Mouse (Mus musculus) bone marrow macrophage, adult 2 months (primary cell): ENCODE measurements at regions not wholly inside any gene's neighbourhood (a gene's known extent, or its start where the extent isn't known, plus 50 kb on each side); places are given as distances from the start of the nearest gene placed in this dataset.
A peak's percentile ranks its signal among the peaks of the same experiment; 100 is the strongest.
"Not testable (repeated sequence)": the region's sequence is repeated elsewhere in the genome, so short reads cannot be mapped to it uniquely, and the experiment has no call there.

Experiments used
- H3K27ac ChIP-seq: 2 replicates; pipeline ENCODE4 v1.5.1; 2012; ENCODE audit warnings: low read depth, low read length; ENCODE audit not compliant: insufficient read depth
- H3K4me1 ChIP-seq: 2 replicates; pipeline ENCODE4 v1.6.1; 2012; ENCODE audit warnings: low read length; ENCODE audit not compliant: control insufficient read depth, insufficient read depth
- H3K4me3 ChIP-seq: 2 replicates; pipeline ENCODE4 v1.5.1; 2012; ENCODE audit warnings: mild to moderate bottlenecking, low read length, moderate library complexity; ENCODE audit not compliant: insufficient read depth
- CTCF ChIP-seq: IDR thresholded peaks from 2 replicates; pipeline ENCODE4 v1.5.1; 2012; ENCODE audit warnings: low read depth, mild to moderate bottlenecking, low read length, moderate library complexity
- POLR2A ChIP-seq: IDR thresholded peaks from 2 replicates; pipeline ENCODE4 v1.6.1; 2012; ENCODE audit warnings: mild to moderate bottlenecking, low read depth, low read length, borderline replicate concordance

DNA sequence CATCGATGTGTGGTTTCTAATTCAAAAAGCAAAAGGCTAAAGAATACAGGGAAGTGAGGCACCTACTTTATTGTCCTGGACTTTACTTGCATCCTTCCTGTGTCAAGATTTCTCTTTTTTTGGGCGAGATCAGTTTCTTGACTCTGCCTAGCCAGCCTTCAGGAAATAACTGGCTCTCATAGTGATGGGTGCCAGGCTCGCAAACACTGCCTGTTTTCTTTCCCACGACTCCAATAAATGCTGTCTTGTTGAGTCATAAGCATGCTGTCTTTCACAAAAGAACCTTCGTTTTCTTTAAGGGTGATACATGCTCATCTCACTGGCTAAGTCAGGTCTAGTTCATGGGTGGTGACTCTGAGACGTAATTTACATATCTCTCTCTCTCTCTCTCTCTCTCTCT lies 222.1 kb upstream of the Flrt2 start:
- Histone ChIP-seq H3K4me3 (no peak overlapping the region), H3K27ac (peak overlapping the region; percentile 36), H3K4me1 (peaks cover 25% of the 10 kb centered on the region)
- TF ChIP-seq POLR2A (no peak), CTCF (no peak)

DNA sequence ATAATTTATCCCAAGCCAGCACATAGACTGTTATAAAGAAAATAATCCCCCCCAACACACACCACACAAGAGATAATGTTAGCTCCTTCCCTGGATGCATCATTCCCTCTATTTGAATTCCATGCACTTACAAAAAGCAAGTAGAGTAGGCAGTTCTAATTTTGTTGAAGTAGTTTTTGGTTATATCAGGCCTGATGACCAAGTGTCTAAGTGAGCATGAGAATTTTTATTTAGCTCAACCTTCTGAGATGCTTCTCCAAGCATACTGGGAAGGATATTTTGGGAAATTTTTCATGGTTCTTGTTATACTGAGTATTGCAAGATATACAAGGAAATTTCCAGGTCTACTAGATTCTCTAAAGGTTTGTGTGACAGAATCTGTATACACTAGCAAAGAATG lies 205.5 kb upstream of the Flrt2 start:
- no peak overlapping the region for H3K27ac ChIP-seq
- H3K4me3 ChIP-seq, result no peak overlapping the region
- peaks cover 6% of the 10 kb centered on the region for H3K4me1 ChIP-seq
- TF ChIP-seq POLR2A (no peak), CTCF (no peak)

DNA sequence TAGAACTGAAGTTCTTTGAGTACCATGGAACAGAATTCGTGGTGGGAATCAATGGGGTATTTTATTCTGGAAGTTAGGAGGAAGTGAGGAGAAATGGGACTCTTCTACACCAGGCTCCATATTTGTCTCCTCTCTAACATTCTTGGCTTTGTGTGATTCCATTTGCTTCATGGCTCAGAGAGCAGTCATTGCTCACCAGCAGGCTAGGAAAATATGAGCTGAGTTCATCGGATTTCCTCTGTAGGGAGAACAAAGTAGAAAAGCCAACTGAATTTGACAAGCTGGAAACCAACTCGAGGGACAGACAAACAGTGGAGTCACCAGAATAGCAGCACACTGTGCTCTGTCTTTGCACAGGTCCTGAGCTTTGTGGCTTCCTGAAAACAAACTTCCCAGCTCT lies 203.7 kb upstream of the Flrt2 start:
- TF ChIP-seq CTCF (no peak), POLR2A (no peak)
- Histone ChIP-seq H3K4me1 (peaks cover 6% of the 10 kb centered on the region), H3K4me3 (no peak overlapping the region), H3K27ac (no peak overlapping the region)

DNA sequence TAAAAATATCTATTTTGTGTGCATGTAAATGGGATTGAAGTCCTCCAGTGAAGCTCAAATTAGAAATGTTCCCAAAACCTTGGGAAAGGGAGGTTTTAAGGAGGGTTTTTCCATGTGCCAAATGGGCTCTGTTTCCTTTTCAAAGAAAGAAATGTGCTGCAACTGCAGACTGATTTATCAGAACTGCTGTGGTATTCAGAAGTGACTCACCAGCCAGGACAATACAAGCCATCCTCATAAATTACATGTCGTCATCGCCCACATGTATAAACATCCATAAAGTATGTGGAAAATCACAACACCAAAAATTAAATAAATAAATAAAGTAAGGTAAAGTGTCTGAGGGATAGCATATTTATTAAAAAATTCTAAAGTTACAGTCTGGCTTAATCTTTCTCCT lies 202.7 kb upstream of the Flrt2 start:
- no peak overlapping the region for H3K4me3 ChIP-seq
- H3K4me1 ChIP-seq, result peaks cover 6% of the 10 kb centered on the region
- TF ChIP-seq POLR2A (no peak), CTCF (no peak)
- no peak overlapping the region for H3K27ac ChIP-seq

DNA sequence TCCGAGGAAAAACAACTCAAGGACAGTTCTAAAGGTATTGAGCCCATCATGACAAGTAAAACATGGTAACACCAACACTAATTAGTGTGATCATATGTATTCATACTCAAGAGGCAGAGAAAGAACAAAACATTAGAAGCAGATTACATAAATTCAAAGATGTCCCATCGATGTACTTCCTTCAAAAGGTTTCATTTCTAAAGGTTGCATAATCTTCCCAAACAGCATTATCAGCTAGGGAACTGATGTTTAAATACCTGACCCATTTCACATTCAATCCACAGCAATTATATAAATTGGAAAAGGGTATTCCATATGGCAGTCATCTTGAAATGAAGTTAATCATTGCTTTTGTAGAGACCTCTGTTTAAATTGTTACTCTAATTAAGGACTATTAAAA lies 202.2 kb upstream of the Flrt2 start:
- H3K27ac ChIP-seq, result no peak overlapping the region
- TF ChIP-seq CTCF (no peak), POLR2A (no peak)
- peaks cover 6% of the 10 kb centered on the region for H3K4me1 ChIP-seq
- H3K4me3 ChIP-seq, result no peak overlapping the region

DNA sequence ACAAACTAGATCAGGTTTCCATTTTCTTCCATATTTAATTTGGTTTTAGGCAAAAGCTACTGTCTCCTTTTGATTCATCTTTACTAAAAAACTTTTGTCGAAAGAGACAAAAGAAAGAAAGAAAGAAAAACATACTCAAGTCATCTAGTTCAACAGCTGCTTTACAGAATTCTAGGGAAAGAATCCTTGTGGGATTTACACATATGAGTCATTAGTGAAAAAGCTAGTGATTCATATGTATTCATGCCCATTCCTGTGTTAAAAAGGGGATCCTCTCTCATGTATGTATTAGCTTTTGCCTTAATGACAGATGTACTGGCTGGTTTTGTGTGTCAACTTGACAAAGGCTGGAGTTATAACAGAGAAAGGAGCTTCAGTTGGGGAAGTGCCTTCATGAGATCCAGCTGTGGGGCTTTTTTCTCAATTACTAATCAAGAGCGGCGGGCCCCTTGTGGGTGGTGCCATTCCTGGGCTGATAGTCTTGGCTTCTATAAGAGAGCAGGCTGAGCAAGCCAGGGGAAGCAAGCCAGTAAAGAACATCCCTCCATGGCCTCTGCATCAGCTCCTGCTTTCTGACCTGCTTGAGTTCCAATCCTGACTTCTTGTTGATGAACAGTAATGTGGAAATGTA lies 200.1 kb upstream of the Flrt2 start:
- H3K27ac ChIP-seq, result not testable (repeated sequence)

DNA sequence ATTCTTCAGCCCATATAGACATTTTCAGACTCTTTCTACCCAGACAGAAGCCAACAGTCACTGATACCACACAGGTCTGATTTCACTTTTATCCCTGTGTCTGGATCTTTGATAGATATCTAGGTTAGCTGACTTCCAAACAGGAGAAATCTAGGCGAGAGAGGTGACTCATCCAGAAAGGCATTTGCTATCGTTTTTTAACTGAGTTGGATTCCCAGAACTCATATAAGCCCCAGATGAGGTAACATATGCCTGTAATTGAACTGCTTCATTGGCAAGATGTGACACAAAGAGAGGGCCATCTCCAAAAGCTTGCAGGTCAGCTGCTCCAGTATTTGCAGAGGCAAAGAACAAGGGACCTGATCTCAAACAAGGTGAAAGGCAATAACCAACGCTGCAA lies 190.6 kb upstream of the Flrt2 start:
- TF ChIP-seq POLR2A, result no peak
- no peak for TF ChIP-seq CTCF
- H3K27ac ChIP-seq, result no peak overlapping the region
- no peaks in the 10 kb centered on the region for H3K4me1 ChIP-seq
- no peak overlapping the region for H3K4me3 ChIP-seq

More for the DNA sequence above, 200.1 kb upstream of the Flrt2 start:
- H3K4me1 ChIP-seq, H3K4me3 ChIP-seq: not testable (repeated sequence)

DNA sequence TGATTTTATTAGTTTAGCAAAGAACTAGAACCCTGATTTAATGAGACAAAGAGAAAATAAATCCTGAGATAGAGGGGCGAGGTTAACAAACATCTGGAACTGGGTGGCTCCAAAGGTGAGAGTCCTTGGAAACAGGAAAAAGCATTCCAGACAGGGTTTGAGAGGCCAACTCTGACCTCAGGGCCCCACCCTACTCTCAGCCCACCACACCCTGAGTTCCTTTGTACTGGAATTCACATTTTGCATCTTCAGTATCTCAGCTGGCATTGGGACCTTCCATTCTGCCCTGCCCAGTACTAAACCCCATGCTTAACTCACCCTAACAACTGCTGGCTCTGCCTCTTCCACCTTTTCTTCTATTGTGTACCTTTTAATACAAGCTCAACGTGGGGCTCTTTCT lies 172.0 kb upstream of the Flrt2 start:
- Histone ChIP-seq H3K27ac (no peak overlapping the region), H3K4me1 (no peaks in the 10 kb centered on the region), H3K4me3 (no peak overlapping the region)
- TF ChIP-seq CTCF (no peak), POLR2A (no peak)

DNA sequence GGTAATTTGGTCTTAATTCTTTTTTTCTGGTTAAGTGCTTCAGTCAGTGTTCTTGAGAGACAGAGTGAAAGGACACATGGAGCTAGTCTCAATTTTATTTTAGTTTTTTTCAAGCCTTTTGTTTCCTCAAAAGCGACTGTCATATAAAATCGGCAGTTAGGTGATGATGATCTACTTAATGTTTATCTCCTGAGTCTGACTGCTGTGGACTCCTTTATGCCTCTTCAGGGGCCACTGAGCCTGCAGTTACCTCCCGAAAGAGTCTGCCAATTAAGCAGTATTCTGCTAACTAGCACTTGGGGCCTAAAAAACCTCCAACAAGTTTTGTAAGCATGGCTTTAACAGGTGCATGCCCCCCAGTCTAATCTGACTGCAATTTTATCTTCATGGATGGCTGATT lies 170.0 kb upstream of the Flrt2 start:
- H3K27ac ChIP-seq, result no peak overlapping the region
- TF ChIP-seq CTCF (no peak), POLR2A (no peak)
- H3K4me1 ChIP-seq, result no peaks in the 10 kb centered on the region
- H3K4me3 ChIP-seq, result no peak overlapping the region

DNA sequence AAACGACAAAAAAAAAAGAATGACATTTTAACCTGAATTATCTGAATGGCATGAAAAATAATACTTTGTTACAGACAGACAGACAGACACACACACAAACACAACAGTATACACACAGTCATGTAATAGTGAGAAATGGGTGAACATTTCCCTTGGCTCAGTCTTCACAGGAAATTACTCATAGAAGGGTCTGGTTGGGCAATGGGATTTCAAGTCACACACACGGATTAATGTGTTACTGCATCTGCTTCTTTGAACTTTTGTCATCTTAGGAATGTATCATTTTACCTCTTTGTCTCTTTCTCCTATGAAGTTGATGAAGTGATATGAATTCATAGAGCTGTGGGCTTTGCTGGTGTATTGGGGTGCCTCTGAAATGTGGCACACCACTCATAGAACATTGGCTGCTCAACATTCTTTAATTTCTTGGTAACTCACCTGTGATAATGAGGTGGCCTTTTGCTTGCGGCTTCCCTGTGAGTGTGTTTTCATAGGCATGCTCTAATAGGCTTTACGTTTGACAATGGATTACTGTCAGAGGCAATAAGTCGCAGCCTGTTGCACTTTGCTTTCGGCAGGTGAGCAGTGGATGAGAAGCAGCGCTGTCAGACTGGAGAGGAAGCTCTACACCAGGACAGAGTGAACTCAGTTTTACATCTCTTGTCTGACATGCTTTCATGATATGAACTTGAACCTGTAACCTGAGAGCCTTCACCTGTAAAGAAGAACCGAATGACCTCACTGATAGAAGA lies 158.0 kb upstream of the Flrt2 start:
- TF ChIP-seq CTCF (no peak), POLR2A (no peak)
- Histone ChIP-seq H3K4me3 (no peak overlapping the region), H3K4me1 (peaks cover 6% of the 10 kb centered on the region), H3K27ac (no peak overlapping the region)

DNA sequence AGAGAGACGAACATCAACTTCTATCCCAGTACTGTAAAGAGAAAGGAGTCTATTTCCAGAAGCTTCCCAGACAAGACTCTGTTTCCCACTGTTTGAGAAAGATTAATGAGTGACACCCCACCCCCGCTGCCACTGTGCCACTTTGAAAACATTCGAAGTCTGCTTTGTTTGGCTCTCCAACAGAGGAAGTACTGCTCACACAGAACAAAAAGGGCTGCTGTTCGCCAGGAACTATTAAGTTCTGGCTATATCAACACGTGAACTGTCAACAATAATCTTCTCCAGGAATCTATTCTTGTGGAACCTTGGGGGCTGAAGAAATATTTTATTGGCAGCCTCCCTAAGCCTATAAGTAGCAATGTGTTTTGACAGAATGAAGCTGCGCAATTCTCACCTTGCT lies 144.7 kb upstream of the Flrt2 start:
- Histone ChIP-seq H3K27ac (no peak overlapping the region), H3K4me1 (peaks cover 2% of the 10 kb centered on the region; the same call in 1 of the 2 replicates), H3K4me3 (no peak overlapping the region)
- TF ChIP-seq POLR2A (no peak), CTCF (no peak)
